Mouse (Mus musculus): ENCODE measurements around the gene Ssb.

GRCm38 (mm10) chr2:69828031-69828430 is 33.3 kb upstream of the Ssb start:
- no peak for TF ChIP-seq CTCF (IDR thresholded peaks at IDR 0.05; ENCODE audit: low read depth)
- TF ChIP-seq EP300 (optimal IDR thresholded peaks at IDR 0.05): no peak
